Comparison of ENCODE assay signal across 8 mouse cellular contexts in the genomic region with DNA sequence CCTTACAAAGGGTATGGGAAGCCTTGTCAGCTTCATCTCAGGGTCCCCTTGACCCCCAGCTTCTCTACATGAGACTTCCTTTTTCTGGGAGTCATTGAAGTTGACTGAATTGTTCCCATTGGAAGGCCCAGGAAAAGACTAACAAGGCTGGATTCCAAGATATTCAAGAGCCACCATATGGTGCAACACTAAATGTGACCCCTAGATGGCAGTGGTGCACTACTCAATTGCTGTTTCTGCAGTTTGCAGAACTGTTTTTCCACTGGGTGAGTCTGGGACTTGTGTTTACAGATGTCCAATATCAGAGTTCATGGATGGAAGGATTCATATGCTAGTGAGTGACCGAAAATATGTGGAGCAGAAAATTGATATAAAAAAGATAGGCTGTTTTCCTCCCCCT.
DNase-seq lines count a peak whose midpoint lies in the region; ATAC-seq and TF ChIP-seq lines count a peak whose summit lies in the region.
"Not testable (repeated sequence)": the region's sequence is repeated elsewhere in the genome, so short reads cannot be mapped to it uniquely, and the experiment has no call there.

No protein-coding gene starts in this region.

- H3K9me3 ChIP-seq in ES-E14 (ENCODE audit: control insufficient read depth, insufficient read depth, low read depth, low read length); limb, embryonic 11.5 days (ENCODE audit: control insufficient read depth, low read length): not testable (repeated sequence)

- intact Hi-C loops in heart, postnatal 10 days (cut with DNase I): not testable (repeated sequence)

- H3K9ac ChIP-seq in ES-E14 (ENCODE audit: insufficient read depth, low read depth, low read length, poor library complexity, severe bottlenecking); limb, embryonic 11.5 days (ENCODE audit: low read length): not testable (repeated sequence)

- DNase-seq in ES-E14 (ENCODE audit: low read depth, low spot score): peak; percentile 61
- peak; percentile 19 for DNase-seq in adrenal gland, postnatal 14 days
- DNase-seq in embryo, embryonic 11.5 days (ENCODE audit: low read depth, low spot score): peak; percentile 16
- peak; percentile 3 to 7 for DNase-seq in heart, postnatal 10 days
- peak; percentile 2 to 32 for DNase-seq in kidney, adult 8-10 months
- peak; percentile 21 for DNase-seq in limb, embryonic 11.5 days (ENCODE audit: low spot score)
- DNase-seq in lung, postnatal 36 days: peak; percentile 10
- peak; percentile 11 for DNase-seq in thymus, postnatal 4 days

- in situ Hi-C loops in ES-E14 (cut with MboI; ENCODE audit: low sequenced_read_pairs in 2 of 2, unreplicated experiment in 2 of 2): not testable (repeated sequence)

- not testable (repeated sequence) for ATAC-seq in limb, embryonic 11.5 days (ENCODE audit: insufficient number of reproducible peaks, low FRiP score, low TSS enrichment, low read depth)

- H3K4me3 ChIP-seq in ES-E14 (ENCODE audit: insufficient read depth in 1 of 2, low read depth in 1 of 2, low read length in 2 of 2, poor library complexity in 1 of 2, severe bottlenecking in 1 of 2); limb, embryonic 11.5 days (ENCODE audit: low read depth, low read length): not testable (repeated sequence)

- H3K36me3 ChIP-seq in ES-E14 (ENCODE audit: control insufficient read depth, insufficient read depth, low read length, poor library complexity, severe bottlenecking); limb, embryonic 11.5 days (ENCODE audit: control insufficient read depth, insufficient read depth, low read length): not testable (repeated sequence)

- H3K4me1 ChIP-seq in ES-E14 (ENCODE audit: control insufficient read depth in 2 of 2, insufficient read depth in 2 of 2, low read length in 2 of 2, poor library complexity in 1 of 2); limb, embryonic 11.5 days (ENCODE audit: control insufficient read depth, insufficient read depth, low read length): not testable (repeated sequence)

- H3K27me3 ChIP-seq in limb, embryonic 11.5 days (ENCODE audit: control insufficient read depth, insufficient read depth, low read length): not testable (repeated sequence)

- H3K4me2 ChIP-seq in limb, embryonic 11.5 days (ENCODE audit: low read depth, severe bottlenecking): not testable (repeated sequence)

- H3K27ac ChIP-seq in ES-E14 (ENCODE audit: insufficient read depth, low read depth, low read length, poor library complexity, severe bottlenecking); limb, embryonic 11.5 days (replicated peaks; ENCODE audit: low read depth, low read length): not testable (repeated sequence)

- WGBS in limb, embryonic 11.5 days: 68% methylated on average over 1 of the region's 1 CpGs

TF ChIP-seq in ES-E14, 5 proteins besides CTCF, POLR2A, EP300 and RAD21:
- TF ChIP-seq ZC3H11A (IDR thresholded peaks at IDR 0.05; ENCODE audit: borderline replicate concordance, low read depth, low read length): 0 out of 2 replicates have a peak, but pooled peaks have one; percentile 10

Comparison
In these comparisons a context has a peak if more than half of its experiments do, and no peak if none do; other contexts are left out.
1. DNase-seq: peak in every context shown above with its lines; median percentile 61 in ES-E14; 21 in limb, embryonic 11.5 days; 19 in adrenal gland, postnatal 14 days; 17 in kidney, adult 8-10 months; 16 in embryo, embryonic 11.5 days; 11 in thymus, postnatal 4 days; 10 in lung, postnatal 36 days; 5 in heart, postnatal 10 days.